In the genomic region with DNA sequence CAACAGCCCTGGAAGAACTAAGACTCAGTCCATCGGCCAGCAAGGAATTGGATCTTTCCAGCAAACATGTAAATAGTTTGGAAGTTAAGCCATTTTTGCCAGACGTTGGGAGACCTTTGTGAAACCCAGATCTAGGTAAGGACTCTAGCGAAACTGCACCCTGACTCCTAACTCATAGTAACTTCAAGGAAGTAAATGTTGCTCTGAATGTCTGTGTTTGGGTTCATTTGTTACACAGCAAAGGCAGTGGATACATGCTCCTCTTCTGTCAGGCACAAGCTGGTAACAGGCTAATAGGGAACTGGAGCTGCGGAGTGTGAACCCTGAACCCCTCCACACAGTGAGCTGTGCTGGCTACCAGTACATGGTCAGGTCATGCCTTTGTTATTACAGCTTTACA, we compare ENCODE assay signal across 22 mouse cellular contexts. TPM values are rescaled to one million over a fixed set of nuclear protein-coding genes. Genes with fewer than 3 reads are reported as not detected.
DNase-seq lines count a peak whose midpoint lies in the region; ATAC-seq and TF ChIP-seq lines count a peak whose summit lies in the region.
"Had no signal": no experiment of that assay in that cellular context is flagged by ENCODE, and none has a peak within 500 bp of the region (broad histone marks: within the 10 kb centered on the region; RNA-seq: fewer than 3 reads in every experiment).

No protein-coding gene starts in this region.

- DNase-seq in heart, adult 11 months: peak; percentile 51
- no peak for DNase-seq in heart, adult 9 months (ENCODE audit: low spot score in 2 of 2)
- DNase-seq in midbrain, embryonic 11.5 days (ENCODE audit: low spot score, missing footprints): peak; percentile 66
- no peak for DNase-seq in midbrain, postnatal 0 days (ENCODE audit: low spot score)
- DNase-seq: adrenal gland, adult 2 months; adrenal gland, adult 8-10 months; adrenal gland, postnatal 10 days; adrenal gland, postnatal 14 days; adrenal gland, postnatal 25 days; adrenal gland, postnatal 36 days; B cell, adult 2 months; cerebellum, adult 11 months; cerebellum, adult 11-12 months; cerebellum, adult 18-20 months had no signal

- H3K4me1 ChIP-seq in kidney, embryonic 15.5 days: peaks cover 16% of the 10 kb centered on the region
- H3K4me1 ChIP-seq in kidney, embryonic 14.5 days (ENCODE audit: control insufficient read depth, insufficient read depth, low read length): peaks cover 7% of the 10 kb centered on the region; the same call in 1 of the 2 replicates
- no peaks in the 10 kb centered on the region for H3K4me1 ChIP-seq in midbrain, embryonic 11.5 days (ENCODE audit: control insufficient read depth, insufficient read depth, low read length)
- H3K4me1 ChIP-seq in midbrain, postnatal 0 days (ENCODE audit: insufficient read depth, low read length): no peaks in the 10 kb centered on the region

- no peaks in the 10 kb centered on the region for H3K9me3 ChIP-seq in kidney, embryonic 15.5 days (replicated peaks)
- peaks cover 10% of the 10 kb centered on the region for H3K9me3 ChIP-seq in kidney, embryonic 14.5 days (ENCODE audit: control insufficient read depth, low read length)
- H3K9me3 ChIP-seq in midbrain, embryonic 11.5 days (ENCODE audit: control insufficient read depth, low read length): peaks cover 4% of the 10 kb centered on the region; the same call in 1 of the 2 replicates
- peaks cover 5% of the 10 kb centered on the region; the same call in 1 of the 2 replicates for H3K9me3 ChIP-seq in midbrain, postnatal 0 days (ENCODE audit: low read length)

- no peak overlapping the region for H3K4me3 ChIP-seq in kidney, embryonic 15.5 days (replicated peaks)
- no peak overlapping the region for H3K4me3 ChIP-seq in kidney, embryonic 14.5 days (ENCODE audit: low read length)
- H3K4me3 ChIP-seq in midbrain, embryonic 11.5 days (ENCODE audit: low read depth, low read length): no peak overlapping the region
- H3K4me3 ChIP-seq in midbrain, postnatal 0 days (ENCODE audit: low read depth, low read length): no peak overlapping the region

- TF ChIP-seq CTCF in midbrain, postnatal 0 days (IDR thresholded peaks at IDR 0.05): no peak

- ATAC-seq in kidney, embryonic 15.5 days (replicated peaks; ENCODE audit: low FRiP score): no peak
- no peak for ATAC-seq in kidney, embryonic 14.5 days (ENCODE audit: low FRiP score, low TSS enrichment)
- ATAC-seq in midbrain, embryonic 11.5 days (ENCODE audit: low FRiP score): no peak
- ATAC-seq in midbrain, postnatal 0 days (ENCODE audit: low FRiP score): no peak
- ATAC-seq: activated CD4-positive, CD25-positive, alpha-beta regulatory T cell, adult 4 months; CD4-positive, CD25-positive, alpha-beta regulatory T cell, adult 4 months had no signal

- no peak overlapping the region for H3K4me2 ChIP-seq in kidney, embryonic 15.5 days
- no peak overlapping the region for H3K4me2 ChIP-seq in kidney, embryonic 14.5 days (replicated peaks; ENCODE audit: low read depth, low read length)
- H3K4me2 ChIP-seq in midbrain, embryonic 11.5 days: no peak overlapping the region
- H3K4me2 ChIP-seq in midbrain, postnatal 0 days (ENCODE audit: low read depth, low read length, poor library complexity, severe bottlenecking): no peak overlapping the region

- 0 out of 2 replicates have a peak overlapping the region, but pooled peaks have one; percentile 20 for H3K27ac ChIP-seq in kidney, embryonic 15.5 days
- no peak overlapping the region; the same call in 1 of the 2 replicates for H3K27ac ChIP-seq in kidney, embryonic 14.5 days (ENCODE audit: low read depth, low read length)
- no peak overlapping the region for H3K27ac ChIP-seq in midbrain, embryonic 11.5 days (ENCODE audit: low read depth, low read length)
- H3K27ac ChIP-seq in midbrain, postnatal 0 days (ENCODE audit: low read depth, low read length): no peak overlapping the region

- 77% methylated on average over 4 of the region's 4 CpGs for WGBS in kidney, embryonic 15.5 days
- WGBS in kidney, embryonic 14.5 days: 76% methylated on average over 4 of the region's 4 CpGs
- 86% methylated on average over 4 of the region's 4 CpGs for WGBS in midbrain, embryonic 11.5 days
- WGBS in midbrain, postnatal 0 days: 96% methylated on average over 4 of the region's 4 CpGs

- peaks cover 8% of the 10 kb centered on the region; the same call in 1 of the 2 replicates for H3K27me3 ChIP-seq in kidney, embryonic 15.5 days
- H3K27me3 ChIP-seq in kidney, embryonic 14.5 days (ENCODE audit: control insufficient read depth, insufficient read depth, low read length): no peaks in the 10 kb centered on the region
- no peaks in the 10 kb centered on the region for H3K27me3 ChIP-seq in midbrain, embryonic 11.5 days (ENCODE audit: control insufficient read depth, insufficient read depth, low read length)
- H3K27me3 ChIP-seq in midbrain, postnatal 0 days (ENCODE audit: insufficient read depth, low read length): no peaks in the 10 kb centered on the region
- H3K27me3 ChIP-seq: CH12.LX, Patski had no signal

- H3K9ac ChIP-seq in kidney, embryonic 15.5 days: no peak overlapping the region
- no peak overlapping the region for H3K9ac ChIP-seq in kidney, embryonic 14.5 days (ENCODE audit: low read depth, low read length)
- no peak overlapping the region for H3K9ac ChIP-seq in midbrain, embryonic 11.5 days (ENCODE audit: low read length)
- no peak overlapping the region for H3K9ac ChIP-seq in midbrain, postnatal 0 days (replicated peaks; ENCODE audit: low read length, poor library complexity, severe bottlenecking)

- no peaks in the 10 kb centered on the region for H3K36me3 ChIP-seq in kidney, embryonic 15.5 days
- H3K36me3 ChIP-seq in kidney, embryonic 14.5 days (ENCODE audit: control insufficient read depth, insufficient read depth, low read length): no peaks in the 10 kb centered on the region
- no peaks in the 10 kb centered on the region for H3K36me3 ChIP-seq in midbrain, embryonic 11.5 days (ENCODE audit: control insufficient read depth, insufficient read depth, low read length)
- no peaks in the 10 kb centered on the region for H3K36me3 ChIP-seq in midbrain, postnatal 0 days (ENCODE audit: insufficient read depth, low read length)
- H3K36me3 ChIP-seq: G1E had no signal

RNA-seq across cellular contexts. Expression of a gene that starts 28.7 kb away (rescaled TPM):
- polyA plus RNA-seq in kidney, embryonic 15.5 days (2015; fragmentation: Nextera tagmentation; extraction: Ambion mirVana): 4.7 and 5.0 TPM in 2 replicates
- polyA plus RNA-seq in kidney, embryonic 14.5 days (2014; fragmentation: Nextera tagmentation; extraction: Ambion mirVana): 8.5 and 12.8 TPM in 2 replicates
- 4.4 and 5.2 TPM in 2 replicates for polyA plus RNA-seq in midbrain, embryonic 11.5 days (2014; fragmentation: Nextera tagmentation; extraction: Ambion mirVana)
- 2.4 and 2.5 TPM in 2 replicates for total RNA-seq in midbrain, postnatal 0 days (2014; rRNA removed)
- 0.59 and 0.74 TPM in 2 replicates for polyA plus RNA-seq in midbrain, postnatal 0 days (2015; fragmentation: Nextera tagmentation; extraction: Ambion mirVana)
- total RNA-seq: CH12.LX, MEL had no signal
- polyA plus RNA-seq: activated CD4-positive, CD25-positive, alpha-beta regulatory T cell, adult 4 months; CD4-positive, CD25-positive, alpha-beta regulatory T cell, adult 4 months; G1E had no signal

Comparison
In these comparisons a context has a peak if more than half of its experiments do, and no peak if none do; other contexts are left out.
1. DNase-seq: peak in heart, adult 11 months (single experiment) and midbrain, embryonic 11.5 days (single experiment); none in heart, adult 9 months (0 of 2) and midbrain, postnatal 0 days (single experiment).